Mouse (Mus musculus) hindbrain, embryonic 13.5 days (tissue): ENCODE measurements around the gene Fcrl1. TPM values are rescaled to one million over a fixed set of nuclear protein-coding genes. Genes with fewer than 3 reads are reported as not detected.
A peak's percentile ranks its signal among the peaks of the same experiment; 100 is the strongest.

Experiments used
- ATAC-seq: fragments of 200-750 bp; cut with Nextera tagmentation; 2 replicates; pipeline ENCODE4 v1.8.0; 2017; ENCODE audit warnings: moderate TSS enrichment; ENCODE audit not compliant: low FRiP score
- H3K27ac ChIP-seq: fragments of 300-500 bp; sonication (generic); 2 replicates; pipeline ENCODE4 v1.5.1; 2015; ENCODE audit warnings: inconsistent platforms, mild to moderate bottlenecking, moderate library complexity
- H3K27me3 ChIP-seq: fragments of 300-500 bp; sonication (generic); 2 replicates; pipeline ENCODE4 v1.6.1; 2015; ENCODE audit warnings: mild to moderate bottlenecking, inconsistent platforms
- H3K36me3 ChIP-seq: fragments of 300-500 bp; sonication (generic); 2 replicates; pipeline ENCODE4 v1.6.1; 2015; ENCODE audit warnings: mild to moderate bottlenecking, inconsistent platforms
- H3K4me1 ChIP-seq: fragments of 300-500 bp; sonication (generic); replicated peaks from 2 replicates; pipeline ENCODE4 v1.6.1; 2015; ENCODE audit warnings: inconsistent platforms
- H3K4me2 ChIP-seq: fragments of 300-500 bp; sonication (generic); 2 replicates; pipeline ENCODE4 v1.6.1; 2015; ENCODE audit warnings: inconsistent platforms, mild to moderate bottlenecking, moderate library complexity
- H3K4me3 ChIP-seq: fragments of 300-500 bp; sonication (generic); 2 replicates; pipeline ENCODE4 v1.5.1; 2015; ENCODE audit warnings: mild to moderate bottlenecking, inconsistent platforms
- H3K9ac ChIP-seq: fragments of 300-500 bp; sonication (generic); 2 replicates; pipeline ENCODE4 v1.6.1; 2015; ENCODE audit warnings: mild to moderate bottlenecking, inconsistent platforms
- H3K9me3 ChIP-seq: fragments of 300-500 bp; sonication (generic); 2 replicates; pipeline ENCODE4 v1.6.1; 2016; ENCODE audit warnings: inconsistent platforms
- WGBS: fragments of 180-500 bp; shearing (Covaris S2); methylation state at CpG from one replicate; pipeline ENCODE4 v1.1.7; 2015; 5-methylcytosine and 5-hydroxymethylcytosine counted together
- polyA plus RNA-seq: library from polyadenylated mRNA; unstranded; fragments of >200 nt; fragmentation: Nextera tagmentation; extraction: Ambion mirVana; gene quantifications from 2 replicates; pipeline ENCODE4 v1.2.1, GENCODE M21; 2015

The Fcrl1 gene
- polyA plus RNA-seq, 1 experiment from 2014 or later: 0.23 TPM

GRCm38 (mm10) chr3:87381806-87382712, 5.9 kb downstream of the Fcrl1 start:
- Histone ChIP-seq H3K27me3 (no peaks in the 10 kb centered on the region), H3K4me2 (no peak overlapping the region), H3K4me3 (no peak overlapping the region), H3K9me3 (no peaks in the 10 kb centered on the region), H3K9ac (no peak overlapping the region), H3K4me1 (no peaks in the 10 kb centered on the region), H3K27ac (no peak overlapping the region), H3K36me3 (no peaks in the 10 kb centered on the region)
- WGBS: 64% methylated on average over 7 of the region's 7 CpGs
- ATAC-seq: no peak

DNA sequence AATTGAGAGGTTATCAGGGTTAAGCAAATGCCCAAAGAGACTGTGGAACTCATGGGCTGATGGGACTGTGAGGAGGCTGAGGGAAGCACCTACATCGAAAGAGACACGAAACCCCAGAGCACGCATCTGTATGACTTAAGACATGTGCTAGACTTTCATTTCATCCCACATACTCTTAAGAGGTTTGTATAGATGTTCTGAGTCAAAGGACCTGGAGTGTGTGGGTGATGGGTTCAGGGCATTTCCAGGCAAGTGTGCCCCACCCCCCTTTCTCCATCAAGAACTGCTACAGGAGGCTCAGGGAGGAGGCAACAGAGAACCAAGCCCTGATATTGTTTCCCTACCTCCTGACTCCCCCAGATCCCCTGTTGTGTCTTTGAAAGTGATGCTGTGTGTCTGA, 7.1 kb downstream of the Fcrl1 start:
- no peak for ATAC-seq
- Histone ChIP-seq H3K4me2 (no peak overlapping the region), H3K9ac (no peak overlapping the region), H3K4me1 (no peaks in the 10 kb centered on the region), H3K27me3 (no peaks in the 10 kb centered on the region), H3K27ac (no peak overlapping the region), H3K36me3 (no peaks in the 10 kb centered on the region), H3K9me3 (no peaks in the 10 kb centered on the region), H3K4me3 (no peak overlapping the region)
- 92% methylated on average over 3 of the region's 3 CpGs for WGBS

- H3K4me2 ChIP-seq: no peak overlapping the region
- WGBS: 85% methylated on average over 9 of the region's 9 CpGs
- H3K36me3 ChIP-seq: no peaks in the 10 kb centered on the region
- ATAC-seq: no peak
- H3K9ac ChIP-seq: no peak overlapping the region
- H3K27ac ChIP-seq: no peak overlapping the region
- H3K4me1 ChIP-seq: no peaks in the 10 kb centered on the region
- no peak overlapping the region for H3K4me3 ChIP-seq
- no peaks in the 10 kb centered on the region for H3K27me3 ChIP-seq
- H3K9me3 ChIP-seq: no peaks in the 10 kb centered on the region
These were observed 8.9 kb downstream of the Fcrl1 start for GRCm38 (mm10) chr3:87385105-87385504.

GRCm38 (mm10) chr3:87390935-87391334, 14.7 kb downstream of the Fcrl1 start:
- Histone ChIP-seq H3K4me1 (no peaks in the 10 kb centered on the region), H3K4me3 (no peak overlapping the region), H3K9ac (no peak overlapping the region), H3K27me3 (no peaks in the 10 kb centered on the region), H3K9me3 (no peaks in the 10 kb centered on the region), H3K27ac (no peak overlapping the region), H3K4me2 (no peak overlapping the region), H3K36me3 (no peaks in the 10 kb centered on the region)
- WGBS: 88% methylated on average over 1 of the region's 1 CpGs
- no peak for ATAC-seq

- no peak overlapping the region for H3K27ac ChIP-seq
- WGBS: 70% methylated on average over 4 of the region's 4 CpGs
- ATAC-seq: no peak
- H3K9ac ChIP-seq: no peak overlapping the region
- H3K36me3 ChIP-seq: no peaks in the 10 kb centered on the region
- H3K9me3 ChIP-seq: no peaks in the 10 kb centered on the region
- H3K4me2 ChIP-seq: no peak overlapping the region
- H3K4me3 ChIP-seq: no peak overlapping the region
- H3K27me3 ChIP-seq: no peaks in the 10 kb centered on the region
- H3K4me1 ChIP-seq: no peaks in the 10 kb centered on the region
These were observed 22.6 kb downstream of the Fcrl1 start for GRCm38 (mm10) chr3:87398809-87399208.

GRCm38 (mm10) chr3:87399906-87400305, 23.7 kb downstream of the Fcrl1 start:
- no peak for ATAC-seq
- Histone ChIP-seq H3K4me3 (no peak overlapping the region), H3K27ac (no peak overlapping the region), H3K36me3 (no peaks in the 10 kb centered on the region), H3K9me3 (no peaks in the 10 kb centered on the region), H3K4me2 (no peak overlapping the region), H3K4me1 (no peaks in the 10 kb centered on the region), H3K27me3 (no peaks in the 10 kb centered on the region), H3K9ac (no peak overlapping the region)
- WGBS: 92% methylated on average over 4 of the region's 4 CpGs

DNA sequence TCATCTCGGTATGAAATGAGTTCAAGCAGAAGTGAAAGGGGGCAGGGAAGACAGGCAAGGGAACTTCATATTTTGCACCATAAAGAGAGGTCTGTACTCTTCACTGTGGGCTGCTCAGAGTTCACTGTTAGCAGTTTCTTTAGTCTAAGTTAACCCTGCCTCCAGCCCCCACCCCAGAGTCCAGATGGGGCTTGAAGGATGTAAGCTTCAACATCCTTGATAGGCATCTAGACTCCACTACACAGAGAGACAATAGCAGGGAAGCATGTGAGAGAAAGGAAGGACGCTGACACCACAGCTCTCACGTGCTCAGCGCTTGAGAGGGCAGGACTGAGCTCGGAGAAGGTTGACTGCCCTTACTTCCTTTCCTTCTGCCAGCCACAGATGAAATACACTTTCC, 25.1 kb downstream of the Fcrl1 start:
- Histone ChIP-seq H3K36me3 (no peaks in the 10 kb centered on the region), H3K9me3 (no peaks in the 10 kb centered on the region), H3K9ac (no peak overlapping the region), H3K27me3 (no peaks in the 10 kb centered on the region), H3K4me2 (no peak overlapping the region), H3K4me1 (no peaks in the 10 kb centered on the region), H3K4me3 (no peak overlapping the region), H3K27ac (no peak overlapping the region)
- 68% methylated on average over 5 of the region's 5 CpGs for WGBS
- ATAC-seq: no peak

- H3K27me3 ChIP-seq: no peaks in the 10 kb centered on the region
- no peak for ATAC-seq
- no peak overlapping the region for H3K27ac ChIP-seq
- H3K4me1 ChIP-seq: no peaks in the 10 kb centered on the region
- no peak overlapping the region for H3K4me2 ChIP-seq
- no peak overlapping the region for H3K4me3 ChIP-seq
- no peaks in the 10 kb centered on the region for H3K9me3 ChIP-seq
- no peaks in the 10 kb centered on the region for H3K36me3 ChIP-seq
- WGBS: 35% methylated on average over 4 of the region's 4 CpGs
- H3K9ac ChIP-seq: no peak overlapping the region
These were observed 32.0 kb downstream of the Fcrl1 start for GRCm38 (mm10) chr3:87408171-87408570.

GRCm38 (mm10) chr3:87409196-87409935, 33.2 kb downstream of the Fcrl1 start:
- Histone ChIP-seq H3K9ac (no peak overlapping the region), H3K4me3 (no peak overlapping the region), H3K4me1 (no peaks in the 10 kb centered on the region), H3K36me3 (no peaks in the 10 kb centered on the region), H3K4me2 (no peak overlapping the region), H3K27ac (no peak overlapping the region), H3K27me3 (no peaks in the 10 kb centered on the region), H3K9me3 (no peaks in the 10 kb centered on the region)
- 79% methylated on average over 4 of the region's 4 CpGs for WGBS
- no peak for ATAC-seq

- no peak for ATAC-seq
- no peak overlapping the region for H3K4me2 ChIP-seq
- no peaks in the 10 kb centered on the region for H3K9me3 ChIP-seq
- no peaks in the 10 kb centered on the region for H3K4me1 ChIP-seq
- WGBS: 85% methylated on average over 6 of the region's 6 CpGs
- H3K36me3 ChIP-seq: no peaks in the 10 kb centered on the region
- H3K4me3 ChIP-seq: no peak overlapping the region
- no peak overlapping the region for H3K27ac ChIP-seq
- H3K27me3 ChIP-seq: no peaks in the 10 kb centered on the region
- no peak overlapping the region for H3K9ac ChIP-seq
These were observed 34.4 kb downstream of the Fcrl1 start for GRCm38 (mm10) chr3:87410605-87411004.

- no peak overlapping the region for H3K9ac ChIP-seq
- H3K4me2 ChIP-seq: peak overlapping the region; percentile 25
- H3K27me3 ChIP-seq: no peaks in the 10 kb centered on the region
- WGBS: 15% methylated on average over 12 of the region's 12 CpGs
- ATAC-seq: no peak
- H3K4me3 ChIP-seq: no peak overlapping the region
- H3K27ac ChIP-seq: no peak overlapping the region
- H3K36me3 ChIP-seq: no peaks in the 10 kb centered on the region
- H3K9me3 ChIP-seq: no peaks in the 10 kb centered on the region
- no peaks in the 10 kb centered on the region for H3K4me1 ChIP-seq
These were observed 35.0 kb downstream of the Fcrl1 start for GRCm38 (mm10) chr3:87411150-87411549.

DNA sequence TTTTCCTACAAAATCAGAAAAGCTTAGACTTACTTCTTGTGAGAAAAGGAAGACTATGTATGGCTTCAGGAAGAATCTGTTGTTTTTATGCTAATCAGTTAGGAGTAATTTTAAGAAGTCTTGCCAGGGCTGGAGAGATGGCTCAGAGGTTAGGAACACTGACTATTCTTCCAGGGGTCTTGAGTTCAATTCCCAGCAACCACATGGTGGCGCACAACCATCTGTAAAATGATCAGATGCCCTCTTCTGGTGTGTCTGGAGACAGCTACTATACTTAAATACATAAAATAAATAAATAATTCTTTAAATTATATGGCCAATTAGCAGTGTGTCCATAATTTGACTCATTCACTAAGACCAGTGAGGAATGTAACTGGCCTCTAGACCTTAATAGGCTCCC, 44.5 kb downstream of the Fcrl1 start:
- Histone ChIP-seq H3K27ac (no peak overlapping the region), H3K27me3 (no peaks in the 10 kb centered on the region), H3K36me3 (no peaks in the 10 kb centered on the region), H3K4me2 (no peak overlapping the region), H3K9me3 (no peaks in the 10 kb centered on the region), H3K4me3 (no peak overlapping the region), H3K9ac (no peak overlapping the region), H3K4me1 (no peaks in the 10 kb centered on the region)
- ATAC-seq: no peak
- 64% methylated on average over 1 of the region's 1 CpGs for WGBS
